In genomic region chr5:148611323-148611722, GRCm38 (mm10) we compare ENCODE assay signal across 21 mouse cellular contexts. TPM values are rescaled to one million over a fixed set of nuclear protein-coding genes. Genes with fewer than 3 reads are reported as not detected.
DNase-seq lines count a peak whose midpoint lies in the region; ATAC-seq lines count a peak whose summit lies in the region.
"Had no signal": no experiment of that assay in that cellular context is flagged by ENCODE, and none has a peak within 500 bp of the region (broad histone marks: within the 10 kb centered on the region; RNA-seq: fewer than 3 reads in every experiment).

No protein-coding gene starts in this region.

- peak; percentile 53 to 66 for DNase-seq in cerebellum, postnatal 10 days
- no peak for DNase-seq in cerebellum, postnatal 25 days
- DNase-seq in hindbrain, embryonic 11.5 days (ENCODE audit: low spot score) = no peak
- no peak for DNase-seq in neural tube, embryonic 10.5 days (ENCODE audit: extremely low spot score, low spot score)
- DNase-seq in layer of hippocampus, postnatal 36 days = no peak
- DNase-seq: adrenal gland, postnatal 10 days; B cell, adult 2 months; cerebellum, adult 11-12 months; cerebellum, adult 9-10 months; gastrocnemius, postnatal 36 days; heart, adult 11 months; heart, postnatal 36 days had no signal

- no peak overlapping the region for H3K4me2 ChIP-seq in hindbrain, embryonic 13.5 days
- H3K4me2 ChIP-seq in hindbrain, embryonic 11.5 days (replicated peaks; ENCODE audit: low read depth, low read length) = no peak overlapping the region
- no peak overlapping the region for H3K4me2 ChIP-seq in neural tube, embryonic 13.5 days
- H3K4me2 ChIP-seq in neural tube, embryonic 15.5 days = no peak overlapping the region
- H3K4me2 ChIP-seq: heart, embryonic 13.5 days had no signal

- no peak overlapping the region for H3K4me3 ChIP-seq in hindbrain, embryonic 13.5 days
- no peak overlapping the region for H3K4me3 ChIP-seq in hindbrain, embryonic 11.5 days (ENCODE audit: low read depth, low read length)
- H3K4me3 ChIP-seq in neural tube, embryonic 13.5 days = no peak overlapping the region
- H3K4me3 ChIP-seq in neural tube, embryonic 15.5 days (replicated peaks) = no peak overlapping the region
- H3K4me3 ChIP-seq: embryonic facial prominence, embryonic 10.5 days; erythroblast, embryonic 14.5 days; heart, embryonic 13.5 days had no signal

- 0 out of 2 replicates have a peak, but pooled peaks have one; percentile 29 for ATAC-seq in hindbrain, embryonic 13.5 days (ENCODE audit: low FRiP score)
- ATAC-seq in hindbrain, embryonic 11.5 days (ENCODE audit: low FRiP score) = no peak
- peak; percentile 75 for ATAC-seq in neural tube, embryonic 13.5 days (ENCODE audit: low read depth)
- ATAC-seq in neural tube, embryonic 15.5 days (ENCODE audit: low FRiP score) = no peak
- ATAC-seq: CD4-positive, CD25-positive, alpha-beta regulatory T cell, adult 4 months; intestine, embryonic 16.5 days had no signal

- H3K36me3 ChIP-seq in hindbrain, embryonic 13.5 days = no peaks in the 10 kb centered on the region
- H3K36me3 ChIP-seq in hindbrain, embryonic 11.5 days (ENCODE audit: control insufficient read depth, insufficient read depth, low read length) = no peaks in the 10 kb centered on the region
- no peaks in the 10 kb centered on the region for H3K36me3 ChIP-seq in neural tube, embryonic 13.5 days
- H3K36me3 ChIP-seq in neural tube, embryonic 15.5 days = no peaks in the 10 kb centered on the region
- H3K36me3 ChIP-seq: embryonic facial prominence, embryonic 10.5 days; G1E; heart, embryonic 13.5 days had no signal

- peaks cover 47% of the 10 kb centered on the region for H3K4me1 ChIP-seq in hindbrain, embryonic 13.5 days (replicated peaks)
- 0 out of 2 replicates have a peak, but pooled peaks cover 4% of the 10 kb centered on the region for H3K4me1 ChIP-seq in hindbrain, embryonic 11.5 days (replicated peaks; ENCODE audit: control insufficient read depth, insufficient read depth, low read length)
- H3K4me1 ChIP-seq in neural tube, embryonic 13.5 days (replicated peaks) = peaks cover 35% of the 10 kb centered on the region
- peaks cover 35% of the 10 kb centered on the region for H3K4me1 ChIP-seq in neural tube, embryonic 15.5 days

- H3K27me3 ChIP-seq in hindbrain, embryonic 13.5 days = no peaks in the 10 kb centered on the region
- H3K27me3 ChIP-seq in hindbrain, embryonic 11.5 days (ENCODE audit: control insufficient read depth, insufficient read depth, low read length) = no peaks in the 10 kb centered on the region
- no peaks in the 10 kb centered on the region for H3K27me3 ChIP-seq in neural tube, embryonic 13.5 days
- H3K27me3 ChIP-seq in neural tube, embryonic 15.5 days (replicated peaks) = no peaks in the 10 kb centered on the region
- H3K27me3 ChIP-seq: heart, embryonic 13.5 days had no signal

- WGBS in hindbrain, embryonic 13.5 days = 47% methylated on average over 5 of the region's 5 CpGs
- 63% methylated on average over 5 of the region's 5 CpGs for WGBS in hindbrain, embryonic 11.5 days
- 30% methylated on average over 5 of the region's 5 CpGs for WGBS in neural tube, embryonic 13.5 days
- whole genome bisulfite sequencing in neural tube, embryonic 15.5 days = 19% methylated on average over 5 of the region's 5 CpGs

- H3K9ac ChIP-seq in hindbrain, embryonic 13.5 days = no peak overlapping the region
- no peak overlapping the region for H3K9ac ChIP-seq in hindbrain, embryonic 11.5 days (ENCODE audit: low read depth, low read length)
- no peak overlapping the region for H3K9ac ChIP-seq in neural tube, embryonic 13.5 days
- H3K9ac ChIP-seq in neural tube, embryonic 15.5 days (replicated peaks) = no peak overlapping the region
- H3K9ac ChIP-seq: heart, embryonic 13.5 days had no signal

- peak overlapping the region; percentile 69 for H3K27ac ChIP-seq in hindbrain, embryonic 13.5 days
- H3K27ac ChIP-seq in hindbrain, embryonic 11.5 days (ENCODE audit: low read depth, low read length) = no peak overlapping the region
- peak overlapping the region; percentile 54; the same call in 1 of the 2 replicates for H3K27ac ChIP-seq in neural tube, embryonic 13.5 days (replicated peaks)
- peak overlapping the region; percentile 41 for H3K27ac ChIP-seq in neural tube, embryonic 15.5 days (replicated peaks)
- H3K27ac ChIP-seq: embryonic facial prominence, embryonic 10.5 days; heart, embryonic 13.5 days had no signal

- no peaks in the 10 kb centered on the region for H3K9me3 ChIP-seq in hindbrain, embryonic 13.5 days
- H3K9me3 ChIP-seq in hindbrain, embryonic 11.5 days (ENCODE audit: control insufficient read depth, low read length) = no peaks in the 10 kb centered on the region
- H3K9me3 ChIP-seq in neural tube, embryonic 13.5 days = no peaks in the 10 kb centered on the region
- no peaks in the 10 kb centered on the region for H3K9me3 ChIP-seq in neural tube, embryonic 15.5 days (replicated peaks)
- H3K9me3 ChIP-seq: embryonic facial prominence, embryonic 10.5 days; heart, embryonic 13.5 days had no signal

RNA-seq across cellular contexts. Expression of gene Ubl3, which starts 58.7 kb away (rescaled TPM):
- 77.5 and 88.4 TPM in 2 replicates for polyA plus RNA-seq in hindbrain, embryonic 13.5 days (2015; fragmentation: Nextera tagmentation; extraction: Ambion mirVana)
- polyA plus RNA-seq in hindbrain, embryonic 11.5 days (2014; fragmentation: Nextera tagmentation; extraction: Ambion mirVana) = 76.6 and 82.7 TPM in 2 replicates
- 103 and 109 TPM in 2 replicates for polyA plus RNA-seq in neural tube, embryonic 13.5 days (2015; fragmentation: Nextera tagmentation; extraction: Ambion mirVana)
- polyA plus RNA-seq in neural tube, embryonic 15.5 days (2015; fragmentation: Nextera tagmentation; extraction: Ambion mirVana) = 98.3 and 98.4 TPM in 2 replicates
- 100 to 1,000 TPM; 222 to 250 TPM for total RNA-seq in layer of hippocampus, postnatal 36 days (2021)

Comparison
In these comparisons a context has a peak if more than half of its experiments do, and no peak if none do; other contexts are left out.
1. DNase-seq: peak in cerebellum, postnatal 10 days (2 of 2); none in cerebellum, postnatal 25 days (0 of 2), hindbrain, embryonic 11.5 days (single experiment), neural tube, embryonic 10.5 days (single experiment) and layer of hippocampus, postnatal 36 days (0 of 2).
2. ATAC-seq: peak in hindbrain, embryonic 13.5 days (single experiment) and neural tube, embryonic 13.5 days (single experiment); none in hindbrain, embryonic 11.5 days (single experiment) and neural tube, embryonic 15.5 days (single experiment).